Mouse (Mus musculus): Measurements from ENCODE around the gene Rnf123.

The Rnf123 gene

DNA sequence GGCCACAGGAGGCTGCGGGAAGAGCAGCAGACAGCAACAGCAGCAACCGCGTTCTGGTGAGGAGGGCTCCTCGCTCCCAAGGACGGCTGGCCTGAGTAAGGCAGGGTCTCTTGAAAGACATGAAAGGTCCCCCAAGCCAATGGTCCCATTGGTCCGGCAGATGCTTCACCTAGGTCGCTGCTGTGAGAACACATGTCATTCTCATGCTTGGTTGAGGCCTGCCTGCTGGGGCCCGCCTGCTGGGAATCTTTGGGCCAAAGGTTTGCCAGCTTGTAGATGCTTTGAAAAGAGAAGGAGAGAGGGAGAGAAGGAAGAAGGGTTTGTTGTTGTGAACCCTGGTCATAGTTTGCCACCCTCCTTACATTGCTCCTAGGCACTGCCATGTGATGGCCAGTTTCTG, 16.5 kb upstream of the Rnf123 start:
- no peak for DNase-seq

GRCm38 (mm10) chr9:108095949-108096712, 13.0 kb upstream of the Rnf123 start:
- DNase-seq: no peak

GRCm38 (mm10) chr9:108095518-108095917, 12.4 kb upstream of the Rnf123 start:
- DNase-seq: no peak

GRCm38 (mm10) chr9:108094998-108095411, 11.9 kb upstream of the Rnf123 start:
- no peak for DNase-seq

DNA sequence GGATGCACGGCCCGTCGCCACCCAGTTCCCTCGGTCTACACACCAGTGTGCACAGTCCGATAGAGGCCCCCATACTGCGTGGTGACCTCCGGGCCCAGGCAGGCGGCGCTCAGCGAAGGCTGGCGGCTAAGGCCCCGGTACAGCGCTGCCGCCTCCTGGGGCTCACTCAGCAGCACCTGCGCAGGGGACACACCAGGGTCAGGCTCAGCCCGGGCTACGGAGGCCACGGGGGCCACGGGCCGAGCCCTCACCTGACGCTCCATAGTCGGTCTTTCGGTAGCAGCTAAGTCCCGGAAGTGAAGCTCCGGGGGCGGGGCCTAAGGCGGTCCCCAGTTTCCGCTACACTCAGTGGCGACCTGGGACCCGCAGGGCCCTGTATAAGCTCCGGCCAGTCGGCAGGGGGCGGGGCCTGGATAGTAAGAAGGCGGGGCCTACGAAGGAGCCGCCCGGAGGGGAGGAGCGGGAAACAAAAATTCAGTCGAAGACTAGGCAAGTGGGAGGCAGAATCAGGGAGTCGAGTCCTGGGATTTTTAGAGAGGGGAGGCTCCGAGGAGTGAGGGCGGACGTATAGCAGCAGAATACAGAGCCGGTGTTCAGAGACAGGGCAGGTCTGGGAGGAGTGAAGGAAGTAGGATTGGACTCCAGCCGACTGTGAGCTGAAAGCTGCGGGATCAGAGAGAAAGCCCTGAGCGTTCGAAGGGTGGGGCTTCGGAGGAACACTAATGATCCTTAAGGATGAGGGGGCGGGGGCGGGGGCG, 11.2 kb upstream of the Rnf123 start, which contains the start of gene Apeh:
Apeh (minus strand) TSS at position 423 of the 758 bp plus-strand sequence.
- DNase-seq: peak; percentile 93

- no peak for DNase-seq
These were observed 10.4 kb upstream of the Rnf123 start for GRCm38 (mm10) chr9:108093586-108093985.

DNA sequence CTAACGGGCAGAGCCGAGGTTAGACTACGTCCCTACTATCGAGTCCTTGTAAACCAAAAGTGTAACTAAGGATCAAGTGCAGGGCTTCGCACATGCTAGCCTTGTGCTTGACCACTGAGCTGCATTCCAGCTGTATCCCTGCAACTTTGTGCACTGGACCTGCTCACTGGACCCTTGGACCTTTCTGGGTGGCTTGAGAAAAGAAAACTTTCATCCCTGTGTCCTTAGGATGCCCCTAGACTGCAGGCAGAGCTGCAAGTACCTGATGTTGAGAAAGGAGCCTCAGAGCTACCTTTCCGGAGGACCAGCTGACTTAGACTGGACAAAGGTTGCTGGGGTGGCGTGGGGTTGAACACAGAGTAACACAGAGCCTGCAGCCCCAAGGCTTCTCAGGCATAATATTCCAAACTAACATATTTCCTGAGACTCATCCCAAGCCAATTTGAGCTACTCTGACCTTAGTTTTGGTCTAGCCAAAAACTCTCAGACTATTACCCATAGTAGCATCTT, 7.5 kb upstream of the Rnf123 start:
- no peak for DNase-seq

DNA sequence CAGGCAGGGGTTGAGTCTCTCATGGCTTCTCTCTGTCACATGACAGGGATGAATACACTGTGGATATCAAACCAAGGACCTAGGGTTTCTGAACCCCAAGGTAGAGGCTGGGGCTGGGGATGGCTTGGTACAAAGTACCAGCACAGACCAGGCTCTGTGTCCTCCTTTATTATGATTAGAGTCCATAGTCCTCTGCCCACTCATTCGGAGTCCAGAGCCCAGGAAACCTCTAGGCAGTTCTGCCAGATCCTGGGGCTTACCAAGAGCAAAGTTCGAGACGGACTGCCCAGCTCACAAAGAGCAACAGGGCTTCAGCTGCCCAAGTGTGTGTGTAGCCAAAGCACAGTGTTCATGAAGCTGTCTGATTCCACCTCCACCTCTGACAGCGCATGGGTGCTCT, 2.1 kb upstream of the Rnf123 start:
- no peak for DNase-seq

GRCm38 (mm10) chr9:108083561-108083960, 415 bp upstream of the Rnf123 start:
- no peak for DNase-seq

- no peak for DNase-seq
These were observed 597 bp downstream of the Rnf123 start for GRCm38 (mm10) chr9:108082549-108082948.

DNA sequence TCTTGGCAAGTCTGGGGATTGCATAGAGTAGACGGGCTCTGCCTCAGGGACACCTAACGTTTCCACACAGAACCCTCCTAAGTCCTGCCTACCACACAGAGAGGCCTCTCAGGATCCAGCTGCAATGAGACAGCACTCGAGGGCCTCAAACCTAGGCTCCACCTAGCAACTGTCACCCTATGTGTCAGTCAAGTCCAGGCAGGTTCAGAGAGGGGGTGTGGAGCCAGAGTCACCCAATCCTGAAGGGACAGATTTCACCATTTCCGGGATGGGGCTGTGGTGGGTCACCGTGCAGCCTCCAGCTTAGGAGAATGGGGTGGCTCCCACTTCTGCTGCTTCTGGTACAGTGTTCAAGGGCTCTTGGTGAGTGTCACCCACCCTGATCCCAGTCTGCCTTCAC, 3.0 kb downstream of the Rnf123 start, which contains the start of gene Mst1:
Mst1 (plus strand) TSS at position 269 of the 400 bp plus-strand sequence.
- no peak for DNase-seq

- DNase-seq: peak; percentile 85
These were observed 9.8 kb downstream of the Rnf123 start for GRCm38 (mm10) chr9:108073141-108073930.

DNA sequence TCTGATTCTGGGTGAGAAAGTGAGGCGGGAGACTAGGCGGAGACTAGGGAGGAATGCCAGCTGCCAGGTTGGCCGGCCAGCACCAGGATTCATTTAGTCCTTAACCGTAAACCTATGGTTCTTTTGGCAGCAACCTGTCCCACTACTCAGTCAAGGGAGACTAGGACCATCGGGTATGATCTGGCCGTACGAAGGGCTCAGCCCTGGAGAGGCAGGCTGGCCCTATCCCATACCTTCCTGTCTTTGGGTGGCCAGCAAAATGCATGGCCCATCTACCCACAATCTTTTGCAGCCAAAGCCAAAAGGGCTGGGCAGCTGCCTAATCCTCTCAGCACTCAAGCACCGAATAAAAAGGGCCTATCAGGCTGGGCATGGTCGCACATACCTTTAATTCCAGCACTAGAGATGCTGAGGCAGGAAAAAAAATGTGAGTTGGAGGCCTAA, 10.6 kb downstream of the Rnf123 start:
- DNase-seq: no peak

GRCm38 (mm10) chr9:108071801-108072200, 11.3 kb downstream of the Rnf123 start:
- no peak for DNase-seq

GRCm38 (mm10) chr9:108069529-108069928, 13.6 kb downstream of the Rnf123 start:
- DNase-seq: no peak

GRCm38 (mm10) chr9:108069007-108069406, 14.1 kb downstream of the Rnf123 start:
- no peak for DNase-seq

- DNase-seq: peak; percentile 87
These were observed 15.2 kb downstream of the Rnf123 start for GRCm38 (mm10) chr9:108067900-108068299.

GRCm38 (mm10) chr9:108067199-108067598, 15.9 kb downstream of the Rnf123 start:
- no peak for DNase-seq

- peak; percentile 78 for DNase-seq
These were observed 17.6 kb downstream of the Rnf123 start for GRCm38 (mm10) chr9:108065491-108066011.

DNA sequence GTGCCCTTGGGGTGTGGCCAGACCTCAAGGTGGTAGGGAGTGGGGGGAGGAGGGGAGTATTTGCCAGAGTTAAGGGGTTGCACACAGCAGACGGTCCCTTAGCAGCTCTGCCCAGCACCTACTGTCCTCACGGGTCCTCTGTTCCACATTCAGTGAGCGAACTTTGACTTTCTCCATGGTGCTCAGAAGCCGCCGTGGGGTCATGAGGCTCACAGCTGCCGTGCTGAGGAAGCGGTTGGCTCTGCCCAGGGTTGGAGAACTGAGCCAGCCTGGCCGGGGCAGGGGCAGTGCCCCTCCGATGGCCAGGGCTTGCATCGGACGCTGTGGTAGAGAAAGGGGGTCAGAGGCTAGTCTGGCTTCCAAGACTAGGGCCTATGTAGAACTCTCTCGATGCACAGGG, 19.8 kb downstream of the Rnf123 start:
- DNase-seq: no peak

DNA sequence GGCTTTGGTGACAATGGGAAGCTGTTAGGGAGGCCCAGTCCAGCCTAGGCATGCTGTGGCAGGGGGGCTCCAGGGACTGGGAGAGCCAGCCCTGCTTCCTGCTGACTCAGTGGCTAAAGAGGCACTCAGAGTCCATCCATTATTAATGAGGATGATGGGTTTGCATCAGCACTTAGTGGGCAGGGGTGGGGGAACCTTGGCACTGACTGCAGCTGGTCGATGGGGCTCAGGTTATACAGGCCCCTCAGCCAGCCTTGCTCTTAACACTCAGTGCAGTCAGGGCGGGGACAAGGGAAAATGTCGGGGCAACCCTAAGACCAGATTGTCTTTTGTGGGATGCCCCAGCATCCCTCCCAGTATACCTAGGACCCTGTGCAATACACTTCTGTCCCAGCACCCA, 21.0 kb downstream of the Rnf123 start:
- DNase-seq: no peak

DNA sequence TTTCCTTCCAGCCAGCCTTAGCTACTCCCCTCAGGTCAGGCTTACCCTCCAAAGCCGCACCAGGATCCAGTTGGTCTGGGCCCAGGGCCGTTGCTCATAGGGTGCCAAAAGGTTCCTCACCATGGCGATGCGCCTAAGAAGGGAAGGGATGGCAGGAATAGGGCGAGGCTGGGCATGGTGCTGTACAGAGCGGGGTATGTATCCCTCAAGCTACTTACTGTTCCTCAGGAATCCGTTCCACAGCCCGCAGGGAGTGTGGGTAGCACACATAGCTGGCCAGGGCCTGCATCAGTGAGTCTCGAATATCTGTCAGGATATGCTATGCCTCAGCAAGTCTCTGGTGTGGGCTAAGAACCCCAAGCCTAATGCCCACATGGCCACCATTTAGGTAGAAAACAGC, 24.9 kb downstream of the Rnf123 start:
- DNase-seq: peak; percentile 16

- no peak for DNase-seq
These were observed 25.9 kb downstream of the Rnf123 start for GRCm38 (mm10) chr9:108057262-108057562.

All from cerebellum, adult 11 months (tissue).